Comparison of ENCODE assay signal across 8 mouse cellular contexts in the genomic region with DNA sequence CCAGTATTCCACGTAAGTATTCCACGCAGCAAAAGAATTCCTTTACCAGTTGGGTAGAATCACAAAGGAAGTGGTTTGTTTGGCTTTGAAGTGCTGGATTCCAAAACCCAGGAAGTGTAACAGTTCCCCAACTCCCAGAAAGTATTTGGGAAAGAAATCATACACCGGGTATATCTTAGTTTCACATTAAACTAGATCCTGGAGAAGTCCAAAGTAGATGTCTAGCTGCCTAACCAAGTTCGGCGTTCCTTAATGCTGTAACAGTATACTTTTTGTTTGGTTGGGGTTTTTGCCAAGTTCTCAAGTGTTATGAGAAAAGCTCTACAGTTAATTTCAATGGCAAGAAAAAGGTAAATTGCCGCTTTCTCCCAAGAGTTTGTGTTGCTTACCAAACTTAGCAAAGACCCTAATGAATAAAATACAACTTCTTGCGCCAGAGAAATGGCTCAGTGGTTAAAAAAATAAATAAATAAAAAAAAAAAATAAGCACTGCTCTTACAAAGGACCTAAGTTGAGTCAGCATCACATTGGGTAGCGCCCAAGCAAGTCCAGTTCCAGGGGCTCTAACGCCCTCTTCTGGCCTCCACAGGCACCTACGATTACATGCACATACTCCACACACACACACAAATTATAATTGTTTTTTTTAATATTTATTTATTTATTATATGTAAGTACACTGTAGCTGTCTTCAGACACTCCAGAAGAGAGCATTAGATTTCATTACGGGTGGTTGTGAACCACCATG. TPM values are rescaled to one million over a fixed set of nuclear protein-coding genes. Genes with fewer than 3 reads are reported as not detected.
DNase-seq lines count a peak whose midpoint lies in the region; ATAC-seq and TF ChIP-seq lines count a peak whose summit lies in the region.

No protein-coding gene starts in this region.

- peak overlapping the region; percentile 97 for H3K27ac ChIP-seq in hindbrain, postnatal 0 days
- H3K27ac ChIP-seq in liver, embryonic 16.5 days (ENCODE audit: low read length): peak overlapping the region; percentile 95

- peak overlapping the region; percentile 93 for H3K4me3 ChIP-seq in hindbrain, postnatal 0 days (ENCODE audit: low read length)
- H3K4me3 ChIP-seq in liver, embryonic 16.5 days (ENCODE audit: low read depth, low read length): peak overlapping the region; percentile 99

- 51% methylated on average over 11 of the region's 11 CpGs for WGBS in hindbrain, postnatal 0 days
- WGBS in liver, embryonic 16.5 days (ENCODE audit: insufficient replicate concordance): 41% methylated on average over 11 of the region's 11 CpGs

- peak overlapping the region; percentile 80 for H3K4me2 ChIP-seq in hindbrain, postnatal 0 days (ENCODE audit: low read depth, low read length)
- H3K4me2 ChIP-seq in liver, embryonic 16.5 days (ENCODE audit: low read depth, low read length): peak overlapping the region; percentile 99

- TF ChIP-seq CTCF in hindbrain, postnatal 0 days (IDR thresholded peaks at IDR 0.05; ENCODE audit: low read depth): peak; percentile 40

- no peaks in the 10 kb centered on the region for H3K9me3 ChIP-seq in hindbrain, postnatal 0 days (ENCODE audit: low read length)
- H3K9me3 ChIP-seq in liver, embryonic 16.5 days (replicated peaks; ENCODE audit: control insufficient read depth, low read length): no peaks in the 10 kb centered on the region

- H3K4me1 ChIP-seq in hindbrain, postnatal 0 days (ENCODE audit: insufficient read depth, low read length): 0 out of 2 replicates have a peak, but pooled peaks cover 4% of the 10 kb centered on the region
- H3K4me1 ChIP-seq in liver, embryonic 16.5 days (ENCODE audit: control insufficient read depth, low read depth, low read length): peaks cover 15% of the 10 kb centered on the region

- peaks cover 5% of the 10 kb centered on the region for H3K36me3 ChIP-seq in hindbrain, postnatal 0 days (ENCODE audit: insufficient read depth, low read length)
- H3K36me3 ChIP-seq in liver, embryonic 16.5 days (ENCODE audit: control insufficient read depth, insufficient read depth): peaks cover 6% of the 10 kb centered on the region; the same call in 1 of the 2 replicates

- peak; percentile 61 for DNase-seq in CD4-positive, CD25-positive, alpha-beta regulatory T cell, adult 2 months (ENCODE audit: low read depth, low spot score)
- DNase-seq in ES-CJ7 (ENCODE audit: low read depth, low spot score): peak; percentile 68
- peak; percentile 40 for DNase-seq in hindbrain, postnatal 0 days (ENCODE audit: low spot score)
- peak; percentile 18 for DNase-seq in retina, postnatal 1 day
- no peak for DNase-seq in spleen, adult 12 weeks (ENCODE audit: low spot score)

- no peak for ATAC-seq in CD4-positive, CD25-positive, alpha-beta regulatory T cell, adult 4 months
- 0 out of 2 replicates have a peak, but pooled peaks have one; percentile 45 for ATAC-seq in erythroid progenitor cell, adult 5-6 weeks (replicated peaks; ENCODE audit: low FRiP score, poor library complexity, severe bottlenecking)
- ATAC-seq in hindbrain, postnatal 0 days: no peak
- no peak for ATAC-seq in liver, embryonic 16.5 days (ENCODE audit: low read depth)

- H3K27me3 ChIP-seq in hindbrain, postnatal 0 days (ENCODE audit: insufficient read depth, low read length): no peaks in the 10 kb centered on the region
- H3K27me3 ChIP-seq in liver, embryonic 16.5 days (ENCODE audit: control insufficient read depth, insufficient read depth, low read depth, low read length): no peaks in the 10 kb centered on the region

- peak overlapping the region; percentile 86; the same call in 1 of the 2 replicates for H3K9ac ChIP-seq in hindbrain, postnatal 0 days (replicated peaks; ENCODE audit: low read length)
- peak overlapping the region; percentile 99 for H3K9ac ChIP-seq in liver, embryonic 16.5 days (ENCODE audit: low read depth, low read length)

RNA-seq across cellular contexts. Expression of gene Memo1, which starts 0.9 kb away (rescaled TPM):
- polyA plus RNA-seq in CD4-positive, CD25-positive, alpha-beta regulatory T cell, adult 4 months (2017; shearing (Covaris generic)): 10 to 100 TPM; 37.0 to 47.0 TPM
- 208 and 242 TPM in 2 replicates for total RNA-seq in erythroid progenitor cell, adult 5-6 weeks (2015; ENCODE audit: low replicate concordance)
- total RNA-seq in erythroid progenitor cell, adult 5-6 weeks (2017; ENCODE audit: low replicate concordance): 378 and 387 TPM in 2 replicates
- total RNA-seq in hindbrain, postnatal 0 days (2014; rRNA removed): 51.9 and 60.2 TPM in 2 replicates
- polyA plus RNA-seq in hindbrain, postnatal 0 days (2015; fragmentation: Nextera tagmentation; extraction: Ambion mirVana): 46.3 and 46.4 TPM in 2 replicates
- 82.5 and 86.5 TPM in 2 replicates for polyA plus RNA-seq in liver, embryonic 16.5 days (2015; fragmentation: Nextera tagmentation; extraction: Ambion mirVana)

RNA-seq across cellular contexts. Expression of gene Dpy30, which starts 27.5 kb away (rescaled TPM):
- 100 to 1,000 TPM; 134 to 146 TPM for polyA plus RNA-seq in CD4-positive, CD25-positive, alpha-beta regulatory T cell, adult 4 months (2017; shearing (Covaris generic))
- 93.5 and 116 TPM in 2 replicates for total RNA-seq in erythroid progenitor cell, adult 5-6 weeks (2015; ENCODE audit: low replicate concordance)
- 44.4 and 50.9 TPM in 2 replicates for total RNA-seq in erythroid progenitor cell, adult 5-6 weeks (2017; ENCODE audit: low replicate concordance)
- total RNA-seq in hindbrain, postnatal 0 days (2014; rRNA removed): 42.5 and 49.9 TPM in 2 replicates
- polyA plus RNA-seq in hindbrain, postnatal 0 days (2015; fragmentation: Nextera tagmentation; extraction: Ambion mirVana): 253 and 256 TPM in 2 replicates
- polyA plus RNA-seq in liver, embryonic 16.5 days (2015; fragmentation: Nextera tagmentation; extraction: Ambion mirVana): 91.7 and 107 TPM in 2 replicates

RNA-seq across cellular contexts. Expression of gene Spast, which starts 42.5 kb away (rescaled TPM):
- polyA plus RNA-seq in CD4-positive, CD25-positive, alpha-beta regulatory T cell, adult 4 months (2017; shearing (Covaris generic)): 10 to 100 TPM in 1 of 2 experiments, 1 to 10 TPM in 1; 6.9 to 10.9 TPM
- 13.7 and 19.3 TPM in 2 replicates for total RNA-seq in erythroid progenitor cell, adult 5-6 weeks (2015; ENCODE audit: low replicate concordance)
- 13.9 and 28.8 TPM in 2 replicates for total RNA-seq in erythroid progenitor cell, adult 5-6 weeks (2017; ENCODE audit: low replicate concordance)
- total RNA-seq in hindbrain, postnatal 0 days (2014; rRNA removed): 92.2 and 96.7 TPM in 2 replicates
- polyA plus RNA-seq in hindbrain, postnatal 0 days (2015; fragmentation: Nextera tagmentation; extraction: Ambion mirVana): 24.4 and 25.3 TPM in 2 replicates
- polyA plus RNA-seq in liver, embryonic 16.5 days (2015; fragmentation: Nextera tagmentation; extraction: Ambion mirVana): 4.2 and 4.3 TPM in 2 replicates
